Mouse (Mus musculus): ENCODE measurements at regions not wholly inside any gene's neighbourhood (a gene's known extent, or its start where the extent isn't known, plus 50 kb on each side); places are given as distances from the start of the nearest gene placed in this dataset.

DNA sequence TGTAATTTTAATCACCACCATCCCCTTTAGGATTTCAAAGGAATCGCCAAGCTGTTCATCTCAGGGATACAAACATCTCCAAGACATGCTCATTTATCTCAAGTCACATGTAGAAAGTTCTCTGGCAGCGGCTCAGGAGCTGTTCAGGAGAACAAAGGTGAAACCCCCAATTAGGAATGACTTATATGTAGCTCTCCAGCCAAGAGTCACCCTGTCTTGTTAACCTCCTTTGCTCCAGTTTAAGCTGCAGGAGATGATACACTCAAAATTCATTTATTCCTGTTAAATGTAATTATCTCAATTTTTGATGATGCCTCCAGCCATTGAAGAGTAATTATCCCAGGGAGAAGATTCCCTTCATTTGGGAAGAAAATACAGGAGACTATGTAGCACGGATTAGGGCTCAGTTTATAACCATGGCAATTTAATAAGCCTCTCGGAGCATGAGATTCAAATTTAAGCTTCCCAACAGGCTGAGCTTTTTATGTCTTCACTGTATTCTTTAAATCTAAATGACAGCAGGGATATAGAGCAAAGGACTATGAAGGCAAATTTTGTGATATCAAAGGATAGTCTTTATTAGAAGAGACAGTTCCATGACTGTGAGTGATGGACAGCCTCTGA lies 254.0 kb downstream of the Ostf1 start:
- TF ChIP-seq CTCF (IDR thresholded peaks at IDR 0.05; ENCODE audit: low read depth), result no peak
- no peak for TF ChIP-seq EP300 (optimal IDR thresholded peaks at IDR 0.05)
